Mouse (Mus musculus): ENCODE results near the gene Ggt1. TPM values are rescaled to one million over a fixed set of nuclear protein-coding genes. Genes with fewer than 3 reads are reported as not detected.

Gene Ggt1
- polyA plus RNA-seq, 1 experiment, result not detected

- Histone ChIP-seq H3K4me3 (ENCODE audit: insufficient read depth, low read length) (no peak overlapping the region), H3K4me1 (ENCODE audit: control insufficient read depth, insufficient read depth, low read length) (no peaks in the 10 kb centered on the region), H3K27ac (ENCODE audit: insufficient read depth, low read depth, low read length) (no peak overlapping the region)
- TF ChIP-seq POLR2A (IDR thresholded peaks at IDR 0.05; ENCODE audit: borderline replicate concordance, low read depth, low read length) (no peak), CTCF (IDR thresholded peaks at IDR 0.05; ENCODE audit: low read depth, low read length) (no peak)
Observed at GRCm38 (mm10) chr10:75616044-75616443, 54.6 kb downstream of the Ggt1 start.

GRCm38 (mm10) chr10:75620818-75621217 lies 59.4 kb downstream of the Ggt1 start:
- H3K4me3 ChIP-seq (ENCODE audit: insufficient read depth, low read length), result no peak overlapping the region
- TF ChIP-seq CTCF (IDR thresholded peaks at IDR 0.05; ENCODE audit: low read depth, low read length) (no peak), POLR2A (IDR thresholded peaks at IDR 0.05; ENCODE audit: borderline replicate concordance, low read depth, low read length) (no peak)
- H3K27ac ChIP-seq (ENCODE audit: insufficient read depth, low read depth, low read length), result no peak overlapping the region
- H3K4me1 ChIP-seq (ENCODE audit: control insufficient read depth, insufficient read depth, low read length), result no peaks in the 10 kb centered on the region

GRCm38 (mm10) chr10:75625920-75626319 lies 64.5 kb downstream of the Ggt1 start:
- Histone ChIP-seq H3K4me1 (ENCODE audit: control insufficient read depth, insufficient read depth, low read length) (no peaks in the 10 kb centered on the region), H3K27ac (ENCODE audit: insufficient read depth, low read depth, low read length) (no peak overlapping the region), H3K4me3 (ENCODE audit: insufficient read depth, low read length) (no peak overlapping the region)
- no peak for TF ChIP-seq POLR2A (IDR thresholded peaks at IDR 0.05; ENCODE audit: borderline replicate concordance, low read depth, low read length)
- TF ChIP-seq CTCF (IDR thresholded peaks at IDR 0.05; ENCODE audit: low read depth, low read length), result no peak

- H3K27ac ChIP-seq (ENCODE audit: insufficient read depth, low read depth, low read length), result no peak overlapping the region
- no peak overlapping the region for H3K4me3 ChIP-seq (ENCODE audit: insufficient read depth, low read length)
- no peaks in the 10 kb centered on the region for H3K4me1 ChIP-seq (ENCODE audit: control insufficient read depth, insufficient read depth, low read length)
- TF ChIP-seq POLR2A (IDR thresholded peaks at IDR 0.05; ENCODE audit: borderline replicate concordance, low read depth, low read length) (no peak), CTCF (IDR thresholded peaks at IDR 0.05; ENCODE audit: low read depth, low read length) (no peak)
Observed at GRCm38 (mm10) chr10:75626991-75627390, 65.6 kb downstream of the Ggt1 start.

DNA sequence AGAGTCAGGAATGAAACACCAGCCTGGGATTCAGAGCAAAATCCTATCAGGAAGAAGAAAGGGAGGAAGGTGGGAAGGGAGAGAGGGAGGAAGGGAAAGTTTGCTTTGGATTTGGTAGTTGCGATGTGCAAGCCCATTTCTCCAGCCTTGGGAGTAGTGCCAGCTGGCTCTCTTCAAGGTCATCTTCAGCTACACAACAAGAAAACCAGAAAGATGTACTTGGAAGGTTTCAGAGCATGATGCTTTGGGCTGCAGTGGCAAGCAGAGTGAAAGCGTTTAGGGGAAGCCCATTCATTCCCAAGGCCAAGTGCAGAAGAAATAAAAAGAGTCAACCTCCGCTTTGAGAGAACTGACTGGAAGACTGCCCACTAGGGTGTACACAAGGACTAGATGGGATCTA lies 66.1 kb downstream of the Ggt1 start:
- no peak for TF ChIP-seq CTCF (IDR thresholded peaks at IDR 0.05; ENCODE audit: low read depth, low read length)
- no peak for TF ChIP-seq POLR2A (IDR thresholded peaks at IDR 0.05; ENCODE audit: borderline replicate concordance, low read depth, low read length)
- no peaks in the 10 kb centered on the region for H3K4me1 ChIP-seq (ENCODE audit: control insufficient read depth, insufficient read depth, low read length)
- no peak overlapping the region for H3K4me3 ChIP-seq (ENCODE audit: insufficient read depth, low read length)
- no peak overlapping the region for H3K27ac ChIP-seq (ENCODE audit: insufficient read depth, low read depth, low read length)

DNA sequence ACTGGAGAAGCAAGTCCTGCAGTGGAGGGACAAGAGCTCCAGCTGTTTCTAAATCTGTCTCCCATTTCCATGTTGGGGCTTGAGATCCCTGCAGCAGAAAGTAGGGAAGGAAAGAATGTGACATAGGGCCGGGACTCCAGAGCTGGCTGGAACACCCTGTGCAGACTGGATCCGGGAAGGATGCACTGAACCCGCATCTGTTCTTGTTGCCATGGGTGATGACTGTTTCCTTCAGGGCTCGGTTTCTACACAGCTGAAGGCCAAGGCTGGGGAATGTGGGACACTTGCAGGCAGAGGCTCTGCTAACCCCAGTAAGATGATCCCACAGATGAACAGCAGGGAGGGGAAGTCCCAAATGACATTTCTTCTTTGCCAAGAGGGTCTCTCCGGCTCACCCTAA lies 71.2 kb downstream of the Ggt1 start:
- Histone ChIP-seq H3K4me3 (ENCODE audit: insufficient read depth, low read length) (no peak overlapping the region), H3K27ac (ENCODE audit: insufficient read depth, low read depth, low read length) (no peak overlapping the region), H3K4me1 (ENCODE audit: control insufficient read depth, insufficient read depth, low read length) (no peaks in the 10 kb centered on the region)
- no peak for TF ChIP-seq POLR2A (IDR thresholded peaks at IDR 0.05; ENCODE audit: borderline replicate concordance, low read depth, low read length)

GRCm38 (mm10) chr10:75633048-75633447 lies 71.6 kb downstream of the Ggt1 start:
- no peak overlapping the region for H3K4me3 ChIP-seq (ENCODE audit: insufficient read depth, low read length)
- H3K27ac ChIP-seq (ENCODE audit: insufficient read depth, low read depth, low read length), result no peak overlapping the region
- TF ChIP-seq POLR2A (IDR thresholded peaks at IDR 0.05; ENCODE audit: borderline replicate concordance, low read depth, low read length), result no peak
- TF ChIP-seq CTCF (IDR thresholded peaks at IDR 0.05; ENCODE audit: low read depth, low read length), result no peak
- no peaks in the 10 kb centered on the region for H3K4me1 ChIP-seq (ENCODE audit: control insufficient read depth, insufficient read depth, low read length)

GRCm38 (mm10) chr10:75633576-75634139 lies 72.3 kb downstream of the Ggt1 start:
- no peaks in the 10 kb centered on the region for H3K4me1 ChIP-seq (ENCODE audit: control insufficient read depth, insufficient read depth, low read length)
- H3K4me3 ChIP-seq (ENCODE audit: insufficient read depth, low read length), result no peak overlapping the region
- H3K27ac ChIP-seq (ENCODE audit: insufficient read depth, low read depth, low read length), result no peak overlapping the region
- TF ChIP-seq POLR2A (IDR thresholded peaks at IDR 0.05; ENCODE audit: borderline replicate concordance, low read depth, low read length) (no peak), CTCF (IDR thresholded peaks at IDR 0.05; ENCODE audit: low read depth, low read length) (no peak)

GRCm38 (mm10) chr10:75634610-75635009 lies 73.2 kb downstream of the Ggt1 start:
- Histone ChIP-seq H3K27ac (ENCODE audit: insufficient read depth, low read depth, low read length) (no peak overlapping the region), H3K4me3 (ENCODE audit: insufficient read depth, low read length) (no peak overlapping the region), H3K4me1 (ENCODE audit: control insufficient read depth, insufficient read depth, low read length) (no peaks in the 10 kb centered on the region)
- TF ChIP-seq POLR2A (IDR thresholded peaks at IDR 0.05; ENCODE audit: borderline replicate concordance, low read depth, low read length), result no peak
- no peak for TF ChIP-seq CTCF (IDR thresholded peaks at IDR 0.05; ENCODE audit: low read depth, low read length)

DNA sequence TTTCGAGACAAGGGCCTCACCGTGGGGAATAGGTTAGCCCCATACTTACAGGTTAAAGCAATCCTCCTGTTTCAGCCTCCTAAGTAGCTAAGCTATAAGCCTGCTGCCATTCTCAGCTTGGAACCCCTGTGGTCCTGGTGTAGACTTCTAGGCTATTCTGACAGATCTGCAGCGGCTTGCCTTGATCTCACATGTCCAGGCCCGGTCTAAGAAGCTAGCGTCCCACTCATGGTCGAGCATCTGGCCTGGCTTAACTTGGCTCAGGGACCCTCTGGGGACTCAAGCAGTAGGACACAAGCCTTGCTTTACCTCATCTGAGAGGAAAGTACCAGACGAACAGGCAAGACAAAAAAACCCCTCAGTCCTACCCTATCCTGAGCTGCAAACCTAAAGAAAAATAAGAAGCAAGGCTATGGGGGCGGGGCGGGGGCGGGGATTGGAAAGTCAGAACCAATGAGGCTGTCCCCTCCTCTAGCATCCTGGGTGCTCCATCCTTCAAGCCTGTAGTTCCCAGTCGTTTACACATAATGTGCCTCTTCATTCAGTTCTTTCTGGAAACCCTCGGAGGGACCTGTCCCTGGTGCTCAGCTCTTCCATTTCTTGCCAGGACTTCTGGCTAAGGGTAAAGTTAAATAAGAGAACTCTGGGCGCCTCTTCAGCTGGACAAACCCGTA lies 73.8 kb downstream of the Ggt1 start:
- Histone ChIP-seq H3K27ac (ENCODE audit: insufficient read depth, low read depth, low read length) (no peak overlapping the region), H3K4me3 (ENCODE audit: insufficient read depth, low read length) (no peak overlapping the region), H3K4me1 (ENCODE audit: control insufficient read depth, insufficient read depth, low read length) (no peaks in the 10 kb centered on the region)
- TF ChIP-seq POLR2A (IDR thresholded peaks at IDR 0.05; ENCODE audit: borderline replicate concordance, low read depth, low read length) (no peak), CTCF (IDR thresholded peaks at IDR 0.05; ENCODE audit: low read depth, low read length) (no peak)

Measured in bone marrow macrophage, adult 2 months (primary cell).